Mouse (Mus musculus): ENCODE measurements around the gene Gm11037.

GRCm38 (mm10) chr2:131166172-131166571 lies 32.9 kb downstream of the Gm11037 start:
- TF ChIP-seq GATA1 (IDR thresholded peaks at IDR 0.05; ENCODE audit: low read length) (no peak), TAL1 (IDR thresholded peaks at IDR 0.05; ENCODE audit: low read length) (no peak)

Measured in erythroblast, embryonic 14.5 days (primary cell).